Mouse (Mus musculus) midbrain, postnatal 0 days (tissue): ENCODE data around the gene Lin54. TPM values are rescaled to one million over a fixed set of nuclear protein-coding genes. Genes with fewer than 3 reads are reported as not detected.

Experiments
- ATAC-seq: fragments of 200-750 bp; cut with Nextera tagmentation; 2 replicates; pipeline ENCODE4 v1.8.0; 2017; ENCODE audit warnings: moderate number of reproducible peaks, mild to moderate bottlenecking, moderate TSS enrichment, moderate library complexity; ENCODE audit not compliant: low FRiP score
- DNase-seq: peaks from one replicate; pipeline ENCODE4 v3.0.0-alpha.2; 2015; ENCODE audit warnings: low spot score
- H3K27ac ChIP-seq: fragments of 300-500 bp; sonication (generic); 2 replicates; pipeline ENCODE4 v1.5.1; 2014; ENCODE audit warnings: low read depth, mild to moderate bottlenecking, low read length, mixed read lengths
- H3K27me3 ChIP-seq: fragments of 300-500 bp; sonication (generic); 2 replicates; pipeline ENCODE4 v1.6.1; 2014; ENCODE audit warnings: low read length, control low read depth, mixed read lengths; ENCODE audit not compliant: insufficient read depth
- H3K36me3 ChIP-seq: fragments of 300-500 bp; sonication (generic); 2 replicates; pipeline ENCODE4 v1.6.1; 2014; ENCODE audit warnings: low read length, control low read depth, mixed read lengths; ENCODE audit not compliant: insufficient read depth
- H3K4me1 ChIP-seq: fragments of 300-500 bp; sonication (generic); 2 replicates; pipeline ENCODE4 v1.6.1; 2014; ENCODE audit warnings: mild to moderate bottlenecking, control low read depth, antibody characterized with exemption, low read length, mixed read lengths; ENCODE audit not compliant: insufficient read depth
- H3K4me2 ChIP-seq: fragments of 300-500 bp; sonication (generic); 2 replicates; pipeline ENCODE4 v1.6.1; 2014; ENCODE audit warnings: low read depth, mild to moderate bottlenecking, low read length, mixed read lengths; ENCODE audit not compliant: poor library complexity, severe bottlenecking
- H3K4me3 ChIP-seq: fragments of 300-500 bp; sonication (generic); 2 replicates; pipeline ENCODE4 v1.5.1; 2014; ENCODE audit warnings: low read depth, mild to moderate bottlenecking, low read length, moderate library complexity
- H3K9ac ChIP-seq: fragments of 300-500 bp; sonication (generic); replicated peaks from 2 replicates; pipeline ENCODE4 v1.6.1; 2014; ENCODE audit warnings: mild to moderate bottlenecking, low read length, moderate library complexity, mixed read lengths; ENCODE audit not compliant: poor library complexity, severe bottlenecking
- H3K9me3 ChIP-seq: fragments of 300-500 bp; sonication (generic); 2 replicates; pipeline ENCODE4 v1.6.1; 2016; ENCODE audit warnings: low read length, control low read depth
- CTCF ChIP-seq: IDR thresholded peaks from 2 replicates; pipeline ENCODE4 v1.5.1; 2016; ENCODE audit warnings: antibody characterized with exemption, mild to moderate bottlenecking
- WGBS: fragments of 180-500 bp; shearing (Covaris S2); extraction: QIAGEN DNeasy Blood & Tissue Kit; methylation state at CpG from one replicate; pipeline ENCODE4 v1.1.7; 2014; 5-methylcytosine and 5-hydroxymethylcytosine counted together
- polyA plus RNA-seq: library from polyadenylated mRNA; unstranded; fragments of >200 nt; fragmentation: Nextera tagmentation; extraction: Ambion mirVana; gene quantifications from 2 replicates; pipeline ENCODE4 v1.2.1, GENCODE M21; 2015
- total RNA-seq: library from RNA; depleted of rRNA; stranded (reverse); fragments of >200 nt; gene quantifications from 2 replicates; pipeline ENCODE4 v1.2.3, GENCODE M21; 2014

Gene Lin54
- total and polyA plus RNA-seq, 2 experiments from 2014 or later: 6.3 to 11.4 TPM

DNA sequence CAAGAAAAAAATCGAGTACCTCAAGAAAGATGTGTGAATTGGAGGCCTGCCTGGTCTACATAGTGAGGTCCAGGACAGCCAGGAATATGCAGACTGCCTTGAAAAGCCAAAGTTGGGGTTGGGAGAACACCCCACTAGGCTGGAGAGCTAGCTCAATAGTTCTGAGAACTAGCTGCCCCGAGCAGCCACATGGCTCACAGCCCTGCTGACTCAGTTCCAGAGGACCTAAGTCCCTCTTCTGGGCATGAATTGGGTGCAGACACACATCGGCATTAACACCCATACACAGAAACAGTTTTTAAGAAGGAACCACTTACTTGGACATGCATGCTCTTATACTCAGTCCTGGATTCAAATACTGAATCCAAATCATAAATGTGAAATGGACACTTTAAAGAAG lies 76.2 kb downstream of the Lin54 start:
- no peak for TF ChIP-seq CTCF
- Histone ChIP-seq H3K27ac (no peak overlapping the region), H3K36me3 (peaks cover 27% of the 10 kb centered on the region), H3K4me1 (peaks cover 10% of the 10 kb centered on the region), H3K9ac (no peak overlapping the region; the same call in 1 of the 2 replicates), H3K4me2 (no peak overlapping the region), H3K4me3 (no peak overlapping the region), H3K27me3 (no peaks in the 10 kb centered on the region), H3K9me3 (no peaks in the 10 kb centered on the region)
- WGBS: 90% methylated on average over 3 of the region's 3 CpGs
- ATAC-seq (no peak), DNase-seq (no peak)

- DNase-seq (no peak), ATAC-seq (no peak)
- H3K27ac ChIP-seq: no peak overlapping the region
- no peak for TF ChIP-seq CTCF
- no peak overlapping the region for H3K4me2 ChIP-seq
- no peak overlapping the region for H3K9ac ChIP-seq
- H3K4me1 ChIP-seq: peaks cover 10% of the 10 kb centered on the region
- H3K9me3 ChIP-seq: no peaks in the 10 kb centered on the region
- no peak overlapping the region for H3K4me3 ChIP-seq
- H3K36me3 ChIP-seq: peaks cover 33% of the 10 kb centered on the region
- no peaks in the 10 kb centered on the region for H3K27me3 ChIP-seq
- 73% methylated on average over 7 of the region's 7 CpGs for WGBS
These were observed 76.8 kb downstream of the Lin54 start for GRCm38 (mm10) chr5:100423626-100424025.

DNA sequence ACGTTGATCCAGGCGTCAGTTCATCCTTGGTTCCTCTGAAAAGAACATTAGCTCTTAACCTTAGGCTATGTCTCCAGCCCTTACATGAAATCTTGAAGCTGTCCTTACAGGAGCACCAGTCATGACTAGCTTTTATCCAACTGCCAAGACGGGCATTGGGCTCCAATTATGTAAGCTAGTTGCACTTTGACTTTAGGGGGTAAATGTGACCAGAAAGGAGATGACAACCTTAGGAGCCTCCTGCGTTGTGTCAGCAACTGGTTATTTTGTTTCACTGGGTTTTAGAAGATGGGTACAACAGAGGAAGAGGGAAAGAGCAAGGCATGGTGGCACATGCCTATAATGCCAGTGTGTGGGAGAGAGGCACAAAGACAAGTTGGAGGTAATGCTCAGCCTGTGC lies 81.6 kb downstream of the Lin54 start:
- Histone ChIP-seq H3K27me3 (no peaks in the 10 kb centered on the region), H3K9ac (no peak overlapping the region), H3K4me3 (no peak overlapping the region), H3K9me3 (no peaks in the 10 kb centered on the region), H3K36me3 (peaks cover 27% of the 10 kb centered on the region), H3K27ac (no peak overlapping the region), H3K4me2 (no peak overlapping the region), H3K4me1 (peaks cover 7% of the 10 kb centered on the region; the same call in 1 of the 2 replicates)
- TF ChIP-seq CTCF: no peak
- ATAC-seq (no peak), DNase-seq (no peak)
- WGBS: 77% methylated on average over 4 of the region's 4 CpGs

- Histone ChIP-seq H3K36me3 (peaks cover 27% of the 10 kb centered on the region), H3K4me3 (no peak overlapping the region), H3K4me2 (no peak overlapping the region), H3K4me1 (peaks cover 7% of the 10 kb centered on the region; the same call in 1 of the 2 replicates), H3K9me3 (no peaks in the 10 kb centered on the region), H3K27ac (no peak overlapping the region), H3K9ac (no peak overlapping the region), H3K27me3 (no peaks in the 10 kb centered on the region)
- DNase-seq (no peak), ATAC-seq (no peak)
- TF ChIP-seq CTCF: no peak
- 80% methylated on average over 2 of the region's 2 CpGs for WGBS
These were observed 82.4 kb downstream of the Lin54 start for GRCm38 (mm10) chr5:100418077-100418476.

DNA sequence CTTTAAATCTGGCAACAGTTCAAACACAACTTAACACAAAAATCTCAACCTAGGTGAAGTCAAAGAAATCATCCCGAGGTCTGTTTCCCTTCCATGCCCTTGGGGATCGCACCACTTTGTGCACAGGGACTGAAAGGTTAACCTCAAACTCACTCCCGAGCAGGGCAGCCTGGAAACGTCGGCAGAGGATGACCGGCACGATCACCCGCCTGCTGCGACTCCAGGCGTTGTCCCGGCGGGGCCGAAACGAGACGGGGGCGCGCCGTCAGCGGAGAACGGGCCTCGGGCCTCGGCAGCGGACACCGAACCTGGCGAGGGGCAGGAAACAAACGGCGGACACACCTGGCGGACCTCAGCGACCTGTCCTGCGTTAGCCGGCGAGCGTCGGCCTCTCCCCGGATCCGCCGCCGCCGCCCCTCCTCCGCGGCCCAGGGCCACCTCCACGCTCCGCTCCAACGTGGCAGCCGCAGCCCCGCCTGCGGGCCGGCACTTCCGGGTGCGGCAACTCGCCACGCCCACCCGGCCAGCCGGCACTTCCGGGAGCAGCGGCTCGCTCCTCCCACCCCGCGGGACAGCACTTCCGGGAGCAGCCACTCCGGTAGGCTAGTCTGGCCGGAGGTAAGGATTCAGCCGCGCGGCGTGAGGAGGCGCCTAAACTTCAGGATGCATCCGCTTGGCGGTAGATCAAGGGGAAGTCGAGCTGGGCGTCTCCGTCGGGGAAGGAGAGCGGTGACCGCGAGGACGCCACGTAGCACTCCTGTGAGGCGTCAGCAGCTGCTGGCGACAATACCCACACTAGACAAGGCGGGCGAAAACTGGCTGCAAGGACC lies 84.5 kb downstream of the Lin54 start, which contains the start of gene Sec31a:
TSS of gene Sec31a (minus strand) at position 474 of the 830 bp plus-strand sequence.
- H3K27ac ChIP-seq: peak within 1 kb of the TSS; percentile 79
- H3K9ac ChIP-seq: peak within 1 kb of the TSS; percentile 73
- H3K4me2 ChIP-seq: peak within 1 kb of the TSS; percentile 70
- peak; percentile 98 for DNase-seq
- no peaks in the 10 kb centered on the region for H3K27me3 ChIP-seq
- peaks cover 7% of the 10 kb centered on the region; the same call in 1 of the 2 replicates for H3K4me1 ChIP-seq
- under 1% methylated on average over 81 of the region's 82 CpGs for WGBS
- ATAC-seq: peak; percentile 97
- H3K9me3 ChIP-seq: no peaks in the 10 kb centered on the region
- TF ChIP-seq CTCF: peak; percentile 15; the same call in 1 of the 2 replicates
- H3K4me3 ChIP-seq: peak within 1 kb of the TSS; percentile 73
- peaks cover 15% of the 10 kb centered on the region for H3K36me3 ChIP-seq
